Mouse (Mus musculus): ENCODE measurements around the gene Ankrd35. TPM values are rescaled to one million over a fixed set of nuclear protein-coding genes. Genes with fewer than 3 reads are reported as not detected.

Ankrd35 gene
- polyA plus RNA-seq, 1 experiment from 2014 or later = 0.51 TPM

Other genes with a start within 250 kb of the Ankrd35 start
- not detected in 2 replicates for gene BC107364, start 217.8 kb upstream of the Ankrd35 start, polyA plus RNA-seq (2016; fragmentation: Nextera tagmentation; extraction: Ambion mirVana)
- gene Hfe2, start 145.0 kb upstream of the Ankrd35 start, polyA plus RNA-seq (2016; fragmentation: Nextera tagmentation; extraction: Ambion mirVana) = 0.54 and 0.84 TPM in 2 replicates
- gene Txnip, start 112.2 kb upstream of the Ankrd35 start, polyA plus RNA-seq (2016; fragmentation: Nextera tagmentation; extraction: Ambion mirVana) = 40.4 and 40.8 TPM in 2 replicates
- gene Gm16253, start 93.1 kb upstream of the Ankrd35 start, polyA plus RNA-seq (2016; fragmentation: Nextera tagmentation; extraction: Ambion mirVana) = 1.3 and 1.7 TPM in 2 replicates
- 40.1 and 40.7 TPM in 2 replicates for gene Polr3gl, start 76.0 kb upstream of the Ankrd35 start, polyA plus RNA-seq (2016; fragmentation: Nextera tagmentation; extraction: Ambion mirVana)
- 4.0 and 4.4 TPM in 2 replicates for gene Ankrd34a, start 73.5 kb upstream of the Ankrd35 start, polyA plus RNA-seq (2016; fragmentation: Nextera tagmentation; extraction: Ambion mirVana)
- 5.8 and 6.2 TPM in 2 replicates for gene Lix1l, start 69.0 kb upstream of the Ankrd35 start, polyA plus RNA-seq (2016; fragmentation: Nextera tagmentation; extraction: Ambion mirVana)
- gene Rbm8a, start 40.2 kb upstream of the Ankrd35 start, polyA plus RNA-seq (2016; fragmentation: Nextera tagmentation; extraction: Ambion mirVana) = 164 and 181 TPM in 2 replicates
- gene Pex11b, start 34.8 kb upstream of the Ankrd35 start, polyA plus RNA-seq (2016; fragmentation: Nextera tagmentation; extraction: Ambion mirVana) = 42.1 and 43.3 TPM in 2 replicates
- 0.09 TPM in 1 of 2 replicates, not detected in the other for gene Gm42957, start 34.7 kb upstream of the Ankrd35 start, polyA plus RNA-seq (2016; fragmentation: Nextera tagmentation; extraction: Ambion mirVana)
- 0.51 and 0.84 TPM in 2 replicates for gene Itga10, start 24.5 kb upstream of the Ankrd35 start, polyA plus RNA-seq (2016; fragmentation: Nextera tagmentation; extraction: Ambion mirVana)
- 42.2 and 43.4 TPM in 2 replicates for gene Pias3, start 26.3 kb downstream of the Ankrd35 start, polyA plus RNA-seq (2016; fragmentation: Nextera tagmentation; extraction: Ambion mirVana)
- gene Nudt17, start 38.4 kb downstream of the Ankrd35 start, polyA plus RNA-seq (2016; fragmentation: Nextera tagmentation; extraction: Ambion mirVana) = 7.5 and 8.7 TPM in 2 replicates
- gene Polr3c, start 57.5 kb downstream of the Ankrd35 start, polyA plus RNA-seq (2016; fragmentation: Nextera tagmentation; extraction: Ambion mirVana) = 42.1 and 43.0 TPM in 2 replicates
- 79.9 and 86.2 TPM in 2 replicates for gene Rnf115, start 57.5 kb downstream of the Ankrd35 start, polyA plus RNA-seq (2016; fragmentation: Nextera tagmentation; extraction: Ambion mirVana)
- not detected in 2 replicates for gene Pdzk1, start 159.2 kb downstream of the Ankrd35 start, polyA plus RNA-seq (2016; fragmentation: Nextera tagmentation; extraction: Ambion mirVana)
- 0.19 and 0.21 TPM in 2 replicates for gene Cd160, start 159.2 kb downstream of the Ankrd35 start, polyA plus RNA-seq (2016; fragmentation: Nextera tagmentation; extraction: Ambion mirVana)
- 2.9 and 3.8 TPM in 2 replicates for gene Gja5, start 234.6 kb downstream of the Ankrd35 start, polyA plus RNA-seq (2016; fragmentation: Nextera tagmentation; extraction: Ambion mirVana)
- 38.2 and 42.8 TPM in 2 replicates for gene Gpr89, start 235.2 kb downstream of the Ankrd35 start, polyA plus RNA-seq (2016; fragmentation: Nextera tagmentation; extraction: Ambion mirVana)